Mouse (Mus musculus): ENCODE data around the gene Rplp2. TPM values are rescaled to one million over a fixed set of nuclear protein-coding genes. Genes with fewer than 3 reads are reported as not detected.

Gene Rplp2
- polyA plus RNA-seq, 1 experiment from 2014 or later: 1,415 TPM

DNA sequence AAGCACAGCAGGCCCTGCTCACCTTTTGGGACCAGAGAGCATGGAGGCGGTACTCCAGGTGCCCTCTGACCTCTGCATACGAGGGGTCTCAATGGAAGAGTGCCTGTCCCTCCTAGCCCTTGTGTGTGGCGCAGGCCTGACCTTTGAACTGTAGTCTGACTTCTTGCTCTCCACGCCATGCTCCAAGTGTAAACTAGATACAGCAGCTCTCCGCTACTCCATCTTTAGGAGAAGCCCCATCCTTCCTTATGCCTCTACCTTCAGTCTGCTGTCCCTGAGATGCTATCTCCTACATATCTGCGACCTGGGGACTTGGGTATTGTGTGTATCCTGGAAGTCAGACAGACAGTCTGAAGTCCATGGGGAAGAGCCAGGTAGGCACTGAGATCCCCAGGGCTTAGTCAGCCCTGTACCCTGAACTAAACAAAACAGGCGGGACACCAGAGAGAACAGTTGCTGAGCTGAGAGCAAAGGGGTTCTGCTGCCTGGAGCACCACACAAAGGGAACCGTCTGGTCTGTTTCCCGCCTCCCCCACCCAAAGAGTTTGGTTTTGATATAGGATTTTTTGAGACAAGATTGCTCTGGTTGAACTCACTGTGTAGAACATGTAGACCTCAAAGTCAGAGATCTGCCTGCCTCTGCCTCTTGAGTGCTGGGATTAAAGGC lies 11.2 kb upstream of the Rplp2 start:
- H3K36me3 ChIP-seq (ENCODE audit: insufficient read depth): peaks cover 55% of the 10 kb centered on the region
- 79% methylated on average over 9 of the region's 9 CpGs for WGBS
- H3K27me3 ChIP-seq (ENCODE audit: insufficient read depth, low read length): no peaks in the 10 kb centered on the region
- no peak for TF ChIP-seq CTCF (IDR thresholded peaks at IDR 0.05; ENCODE audit: low read depth)
- peaks cover 20% of the 10 kb centered on the region; the same call in 1 of the 2 replicates for H3K4me1 ChIP-seq (ENCODE audit: insufficient read depth)
- H3K4me3 ChIP-seq (ENCODE audit: low read depth, low read length): peak overlapping the region; percentile 70; the same call in 1 of the 2 replicates
- H3K9me3 ChIP-seq (ENCODE audit: low read depth, low read length): no peaks in the 10 kb centered on the region
- H3K9ac ChIP-seq: no peak overlapping the region
- DNase-seq: no peak
- no peak overlapping the region for H3K27ac ChIP-seq (ENCODE audit: low read depth)
- no peak for ATAC-seq (ENCODE audit: insufficient read depth)
- H3K4me2 ChIP-seq: peak overlapping the region; percentile 96

DNA sequence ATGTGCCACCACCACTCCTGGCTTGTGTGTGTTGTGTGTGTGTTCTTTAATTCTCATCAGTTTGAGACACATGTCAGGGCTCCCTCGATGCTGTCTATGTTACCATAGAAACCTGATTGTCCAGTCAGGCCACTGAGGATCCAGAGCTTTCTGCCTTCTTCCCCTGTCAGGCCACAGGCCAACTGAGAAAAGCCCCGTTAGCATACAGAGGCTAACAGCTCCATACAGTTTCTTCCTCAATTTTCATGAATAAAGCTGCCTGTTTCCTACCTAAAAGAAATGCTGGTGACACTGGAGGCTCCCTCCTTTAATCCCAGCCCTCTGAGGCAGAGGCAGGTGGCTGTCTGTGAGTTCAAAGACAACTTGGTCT lies 10.7 kb upstream of the Rplp2 start:
- Histone ChIP-seq H3K27me3 (ENCODE audit: insufficient read depth, low read length) (no peaks in the 10 kb centered on the region), H3K9ac (peak overlapping the region; percentile 76; the same call in 1 of the 2 replicates), H3K36me3 (ENCODE audit: insufficient read depth) (peaks cover 50% of the 10 kb centered on the region), H3K4me3 (ENCODE audit: low read depth, low read length) (peak overlapping the region; percentile 70), H3K4me1 (ENCODE audit: insufficient read depth) (peaks cover 20% of the 10 kb centered on the region; the same call in 1 of the 2 replicates), H3K9me3 (ENCODE audit: low read depth, low read length) (no peaks in the 10 kb centered on the region), H3K4me2 (peak overlapping the region; percentile 96), H3K27ac (ENCODE audit: low read depth) (no peak overlapping the region)
- ATAC-seq (ENCODE audit: insufficient read depth) (no peak), DNase-seq (no peak)
- 38% methylated on average over 2 of the region's 2 CpGs for WGBS
- TF ChIP-seq CTCF (IDR thresholded peaks at IDR 0.05; ENCODE audit: low read depth): no peak

DNA sequence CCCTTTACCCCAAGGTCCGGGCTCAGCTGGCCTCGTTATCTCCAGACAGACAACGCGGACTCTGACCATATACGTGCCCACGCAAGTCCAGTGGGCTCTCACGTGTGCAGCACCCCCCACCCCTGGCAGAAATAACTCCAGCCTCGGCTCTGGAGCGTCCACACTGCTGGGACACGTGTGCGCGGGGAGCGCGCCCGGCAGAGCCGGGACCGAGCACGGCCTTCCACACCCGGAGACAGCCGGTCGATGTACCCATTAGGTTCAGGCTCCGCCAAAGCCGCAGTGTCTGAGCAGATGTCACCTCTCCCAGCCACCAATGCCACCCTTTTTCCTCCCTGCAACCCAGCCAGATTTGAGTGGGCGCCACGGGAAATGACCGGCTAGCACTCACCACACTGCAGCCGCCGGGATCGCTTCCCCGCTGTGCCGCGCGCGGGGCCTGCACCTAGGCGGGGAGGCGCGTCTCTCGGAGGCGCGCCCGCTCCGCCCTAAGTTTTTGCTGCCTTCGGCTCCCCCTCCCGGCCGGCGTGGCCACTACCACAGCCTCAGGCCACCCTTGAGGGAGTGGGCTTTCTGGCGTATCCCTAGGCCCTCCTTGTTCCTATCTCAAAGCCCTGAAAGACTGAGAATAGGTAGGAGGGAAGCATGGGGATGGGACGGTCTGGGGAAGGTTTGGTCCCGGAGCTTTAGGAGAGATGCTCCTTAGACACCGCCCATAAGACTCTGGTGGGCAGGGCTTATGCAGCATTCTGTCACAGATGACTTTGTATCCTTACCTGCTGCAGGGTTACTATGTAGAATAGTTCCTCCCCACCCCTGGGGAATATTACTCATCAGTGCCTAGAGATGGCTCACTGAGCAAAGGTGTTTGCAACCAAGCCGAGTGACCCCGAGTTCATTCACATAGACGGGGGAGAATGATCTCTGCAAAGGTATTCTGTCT lies 9.7 kb upstream of the Rplp2 start, which contains the start of gene Slc25a22:
Slc25a22 (minus strand) TSS at position 715 of the 943 bp plus-strand sequence.
- Histone ChIP-seq H3K9me3 (ENCODE audit: low read depth, low read length) (no peaks in the 10 kb centered on the region), H3K27ac (ENCODE audit: low read depth) (no peak within 1 kb of the TSS), H3K4me3 (ENCODE audit: low read depth, low read length) (peak within 1 kb of the TSS; percentile 70), H3K4me1 (ENCODE audit: insufficient read depth) (peaks cover 20% of the 10 kb centered on the region; the same call in 1 of the 2 replicates), H3K36me3 (ENCODE audit: insufficient read depth) (peaks cover 44% of the 10 kb centered on the region), H3K27me3 (ENCODE audit: insufficient read depth, low read length) (no peaks in the 10 kb centered on the region), H3K4me2 (peak within 1 kb of the TSS; percentile 96), H3K9ac (peak within 1 kb of the TSS; percentile 76)
- TF ChIP-seq CTCF (IDR thresholded peaks at IDR 0.05; ENCODE audit: low read depth): peak; percentile 74
- WGBS: 6% methylated on average over 53 of the region's 53 CpGs
- DNase-seq: peak; percentile 93
- peak; percentile 85 for ATAC-seq (ENCODE audit: insufficient read depth)

DNA sequence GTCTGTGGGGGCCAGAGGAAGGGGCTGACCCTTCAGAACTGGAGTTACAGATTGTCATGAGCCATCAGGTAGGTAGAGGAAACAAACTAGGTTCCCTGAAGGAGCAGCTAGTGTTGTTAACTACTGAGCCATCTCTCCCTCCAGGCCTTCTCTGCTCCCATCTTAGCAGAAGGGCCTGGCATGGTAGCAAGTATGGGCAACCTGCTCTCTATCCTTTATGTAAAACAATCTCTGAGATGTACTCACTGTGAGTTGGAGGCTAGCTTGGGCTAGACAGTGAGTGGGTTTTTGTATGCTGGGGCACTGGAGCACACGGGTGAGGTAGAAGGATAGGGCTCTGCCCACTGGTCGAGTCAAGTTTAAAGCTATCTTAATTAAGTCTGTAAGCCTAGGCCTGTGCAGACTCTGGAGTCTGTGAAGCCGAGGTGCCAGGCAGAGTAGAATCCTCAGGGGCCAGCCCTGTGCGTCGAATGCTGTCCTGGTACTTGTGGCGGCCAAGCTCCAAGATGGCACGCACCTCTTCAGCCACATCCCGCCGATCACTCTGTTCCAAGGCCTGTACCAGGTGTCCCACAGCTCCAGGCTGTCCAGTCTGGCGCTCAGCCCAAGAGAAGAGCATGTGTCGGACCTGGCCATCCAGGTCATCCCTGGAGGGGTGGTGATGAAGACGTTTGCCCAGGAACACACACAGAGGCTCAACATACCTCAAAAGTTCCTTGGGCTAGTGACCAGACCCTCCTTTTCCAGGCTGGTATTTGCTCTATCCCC lies 8.8 kb upstream of the Rplp2 start:
- no peaks in the 10 kb centered on the region for H3K27me3 ChIP-seq (ENCODE audit: insufficient read depth, low read length)
- peaks cover 35% of the 10 kb centered on the region for H3K36me3 ChIP-seq (ENCODE audit: insufficient read depth)
- WGBS: 89% methylated on average over 12 of the region's 12 CpGs
- H3K4me1 ChIP-seq (ENCODE audit: insufficient read depth): peaks cover 29% of the 10 kb centered on the region
- H3K4me2 ChIP-seq: no peak overlapping the region
- H3K9me3 ChIP-seq (ENCODE audit: low read depth, low read length): no peaks in the 10 kb centered on the region
- DNase-seq (no peak), ATAC-seq (ENCODE audit: insufficient read depth) (no peak)
- no peak overlapping the region for H3K4me3 ChIP-seq (ENCODE audit: low read depth, low read length)
- no peak for TF ChIP-seq CTCF (IDR thresholded peaks at IDR 0.05; ENCODE audit: low read depth)
- no peak overlapping the region for H3K27ac ChIP-seq (ENCODE audit: low read depth)
- no peak overlapping the region for H3K9ac ChIP-seq

DNA sequence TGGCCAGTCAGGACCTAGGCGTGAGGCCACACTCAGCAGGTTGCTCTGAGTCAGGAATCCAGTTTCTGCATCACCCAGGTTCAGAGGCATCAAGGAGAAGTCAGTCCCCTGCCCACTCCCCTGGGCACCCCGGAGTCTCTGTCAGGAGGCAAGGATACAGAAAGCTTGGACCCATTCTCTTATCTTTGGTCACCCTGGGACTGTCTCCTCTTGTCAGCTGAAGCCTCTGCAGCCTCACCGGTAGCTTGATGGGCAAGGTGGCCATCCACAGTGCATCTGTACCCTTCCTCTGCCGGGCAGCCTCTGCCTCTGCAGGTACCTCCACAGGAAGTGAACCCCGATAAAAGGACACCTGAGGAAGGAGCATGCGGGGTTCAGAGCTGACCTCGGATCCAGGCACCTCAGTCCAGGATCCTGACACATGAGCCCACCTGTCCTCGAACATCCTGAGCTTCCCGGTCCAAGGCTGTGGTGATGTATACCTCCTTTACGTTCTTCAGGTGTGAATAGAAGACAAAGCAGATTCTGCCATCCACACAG lies 8.0 kb upstream of the Rplp2 start:
- TF ChIP-seq CTCF (IDR thresholded peaks at IDR 0.05; ENCODE audit: low read depth): no peak
- Histone ChIP-seq H3K27me3 (ENCODE audit: insufficient read depth, low read length) (no peaks in the 10 kb centered on the region), H3K36me3 (ENCODE audit: insufficient read depth) (peaks cover 29% of the 10 kb centered on the region), H3K4me3 (ENCODE audit: low read depth, low read length) (no peak overlapping the region), H3K9me3 (ENCODE audit: low read depth, low read length) (no peaks in the 10 kb centered on the region), H3K27ac (ENCODE audit: low read depth) (no peak overlapping the region), H3K9ac (no peak overlapping the region), H3K4me1 (ENCODE audit: insufficient read depth) (peaks cover 29% of the 10 kb centered on the region), H3K4me2 (no peak overlapping the region)
- DNase-seq (no peak), ATAC-seq (ENCODE audit: insufficient read depth) (no peak)
- 92% methylated on average over 10 of the region's 10 CpGs for WGBS

DNA sequence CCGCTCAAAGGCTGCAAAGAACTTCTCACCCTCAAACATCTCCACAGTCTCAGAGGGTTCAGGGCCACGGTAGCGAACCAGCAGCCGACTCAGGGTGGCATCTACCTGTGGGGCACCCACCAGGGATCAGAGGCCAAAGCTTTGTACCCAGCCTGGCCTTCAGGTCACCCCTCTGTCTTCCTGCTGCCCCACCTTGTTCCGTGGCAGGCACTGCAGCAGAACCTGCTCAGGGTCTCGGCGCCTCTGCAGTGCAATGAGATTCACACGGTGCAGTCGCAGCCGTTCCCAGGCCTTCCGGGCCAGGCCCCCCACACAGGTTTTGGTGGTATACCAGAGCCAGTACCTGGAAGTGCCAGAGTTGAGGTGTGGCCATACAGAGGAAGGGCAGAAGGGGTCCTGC lies 7.4 kb upstream of the Rplp2 start:
- DNase-seq (no peak), ATAC-seq (ENCODE audit: insufficient read depth) (no peak)
- Histone ChIP-seq H3K27me3 (ENCODE audit: insufficient read depth, low read length) (no peaks in the 10 kb centered on the region), H3K4me2 (no peak overlapping the region), H3K9me3 (ENCODE audit: low read depth, low read length) (no peaks in the 10 kb centered on the region), H3K36me3 (ENCODE audit: insufficient read depth) (peaks cover 29% of the 10 kb centered on the region), H3K4me1 (ENCODE audit: insufficient read depth) (peaks cover 23% of the 10 kb centered on the region), H3K27ac (ENCODE audit: low read depth) (no peak overlapping the region), H3K9ac (no peak overlapping the region), H3K4me3 (ENCODE audit: low read depth, low read length) (no peak overlapping the region)
- WGBS: 94% methylated on average over 11 of the region's 11 CpGs
- no peak for TF ChIP-seq CTCF (IDR thresholded peaks at IDR 0.05; ENCODE audit: low read depth)
